Mouse (Mus musculus): Measurements from ENCODE around the gene Zkscan5.

- TF ChIP-seq MAX (IDR thresholded peaks at IDR 0.05): no peak
- TF ChIP-seq CTCF (IDR thresholded peaks at IDR 0.05; ENCODE audit: control insufficient read depth, insufficient read depth, insufficient read length): no peak
- TF ChIP-seq CEBPB (IDR thresholded peaks at IDR 0.05; ENCODE audit: low read depth): no peak
- TF ChIP-seq USF1 (IDR thresholded peaks at IDR 0.05; ENCODE audit: low read depth): no peak
Measured at GRCm38 (mm10) chr5:145217746-145218145, 13.4 kb downstream of the Zkscan5 start.

All from C2C12 (cell line).